Mouse (Mus musculus) liver, postnatal 0 days (tissue): ENCODE measurements at regions not wholly inside any gene's neighbourhood (a gene's known extent, or its start where the extent isn't known, plus 50 kb on each side); places are given as distances from the start of the nearest gene placed in this dataset.

ENCODE experiments used
- CTCF ChIP-seq: sonication (generic); IDR thresholded peaks from 2 replicates; pipeline ENCODE4 v1.5.1; 2016; ENCODE audit warnings: antibody characterized with exemption, low read depth
- EP300 ChIP-seq: IDR thresholded peaks from 2 replicates; pipeline ENCODE4 v1.6.1; 2016; ENCODE audit warnings: antibody characterized with exemption, low read depth, mild to moderate bottlenecking

- TF ChIP-seq CTCF: no peak
- no peak for TF ChIP-seq EP300
Measured at GRCm38 (mm10) chr13:110493002-110493552, 98.2 kb downstream of the Plk2 start.
